Mouse (Mus musculus): ENCODE measurements at regions not wholly inside any gene's neighbourhood (a gene's known extent, or its start where the extent isn't known, plus 50 kb on each side); places are given as distances from the start of the nearest gene placed in this dataset.

GRCm38 (mm10) chr16:12516834-12517685 is 533.1 kb downstream of the Shisa9 start:
- Histone ChIP-seq H3K4me3 (no peak overlapping the region), H3K9ac (no peak overlapping the region), H3K4me2 (no peak overlapping the region), H3K36me3 (no peaks in the 10 kb centered on the region), H3K27me3 (no peaks in the 10 kb centered on the region), H3K27ac (replicated peaks) (no peak overlapping the region), H3K9me3 (no peaks in the 10 kb centered on the region), H3K4me1 (replicated peaks) (no peaks in the 10 kb centered on the region)
- whole genome bisulfite sequencing: 71% methylated on average over 8 of the region's 8 CpGs
- ATAC-seq (ENCODE audit: low FRiP score, low read depth): no peak

- no peak overlapping the region for H3K9ac ChIP-seq
- H3K4me2 ChIP-seq: no peak overlapping the region
- H3K4me1 ChIP-seq (replicated peaks): no peaks in the 10 kb centered on the region
- WGBS: 85% methylated on average over 7 of the region's 7 CpGs
- ATAC-seq (ENCODE audit: low FRiP score, low read depth): no peak
- H3K9me3 ChIP-seq: no peaks in the 10 kb centered on the region
- no peaks in the 10 kb centered on the region for H3K36me3 ChIP-seq
- H3K27me3 ChIP-seq: no peaks in the 10 kb centered on the region
- H3K27ac ChIP-seq (replicated peaks): no peak overlapping the region
- no peak overlapping the region for H3K4me3 ChIP-seq
Observed at GRCm38 (mm10) chr16:12518264-12518663, 534.4 kb downstream of the Shisa9 start.

- Histone ChIP-seq H3K4me1 (replicated peaks) (no peaks in the 10 kb centered on the region), H3K9ac (no peak overlapping the region), H3K27ac (replicated peaks) (no peak overlapping the region), H3K36me3 (no peaks in the 10 kb centered on the region), H3K4me3 (no peak overlapping the region), H3K9me3 (no peaks in the 10 kb centered on the region), H3K4me2 (no peak overlapping the region), H3K27me3 (no peaks in the 10 kb centered on the region)
- 83% methylated on average over 3 of the region's 3 CpGs for WGBS
- ATAC-seq (ENCODE audit: low FRiP score, low read depth): no peak
Observed at GRCm38 (mm10) chr16:12521711-12522476, 538.0 kb downstream of the Shisa9 start.

GRCm38 (mm10) chr16:12548462-12548861 is 561.0 kb upstream of the Ercc4 start:
- Histone ChIP-seq H3K4me2 (no peak overlapping the region), H3K9me3 (no peaks in the 10 kb centered on the region), H3K4me3 (no peak overlapping the region), H3K27ac (replicated peaks) (no peak overlapping the region), H3K4me1 (replicated peaks) (no peaks in the 10 kb centered on the region), H3K36me3 (no peaks in the 10 kb centered on the region), H3K9ac (no peak overlapping the region), H3K27me3 (no peaks in the 10 kb centered on the region)
- no peak for ATAC-seq (ENCODE audit: low FRiP score, low read depth)

- Histone ChIP-seq H3K9ac (no peak overlapping the region), H3K36me3 (no peaks in the 10 kb centered on the region), H3K27ac (replicated peaks) (no peak overlapping the region), H3K27me3 (no peaks in the 10 kb centered on the region), H3K4me1 (replicated peaks) (no peaks in the 10 kb centered on the region), H3K9me3 (no peaks in the 10 kb centered on the region), H3K4me3 (no peak overlapping the region), H3K4me2 (no peak overlapping the region)
- ATAC-seq (ENCODE audit: low FRiP score, low read depth): no peak
Observed at GRCm38 (mm10) chr16:12588889-12589288, 520.6 kb upstream of the Ercc4 start.

- no peak for ATAC-seq (ENCODE audit: low FRiP score, low read depth)
- no peak overlapping the region for H3K4me3 ChIP-seq
- no peak overlapping the region for H3K4me2 ChIP-seq
- no peak overlapping the region for H3K9ac ChIP-seq
- no peaks in the 10 kb centered on the region for H3K4me1 ChIP-seq (replicated peaks)
- no peaks in the 10 kb centered on the region for H3K9me3 ChIP-seq
- H3K27me3 ChIP-seq: no peaks in the 10 kb centered on the region
- no peak overlapping the region for H3K27ac ChIP-seq (replicated peaks)
- 63% methylated on average over 6 of the region's 6 CpGs for WGBS
- no peaks in the 10 kb centered on the region for H3K36me3 ChIP-seq
Observed at GRCm38 (mm10) chr16:12608259-12608658, 501.2 kb upstream of the Ercc4 start.

GRCm38 (mm10) chr16:12611106-12611505 is 498.4 kb upstream of the Ercc4 start:
- no peak for ATAC-seq (ENCODE audit: low FRiP score, low read depth)
- Histone ChIP-seq H3K4me1 (replicated peaks) (no peaks in the 10 kb centered on the region), H3K4me3 (no peak overlapping the region), H3K36me3 (no peaks in the 10 kb centered on the region), H3K27ac (replicated peaks) (no peak overlapping the region), H3K9ac (no peak overlapping the region), H3K9me3 (no peaks in the 10 kb centered on the region), H3K27me3 (no peaks in the 10 kb centered on the region), H3K4me2 (no peak overlapping the region)
- WGBS: 72% methylated on average over 1 of the region's 1 CpGs

GRCm38 (mm10) chr16:12617781-12618180 is 491.7 kb upstream of the Ercc4 start:
- Histone ChIP-seq H3K4me3 (no peak overlapping the region), H3K27ac (replicated peaks) (no peak overlapping the region), H3K36me3 (no peaks in the 10 kb centered on the region), H3K9ac (no peak overlapping the region), H3K9me3 (no peaks in the 10 kb centered on the region), H3K27me3 (no peaks in the 10 kb centered on the region), H3K4me1 (replicated peaks) (no peaks in the 10 kb centered on the region), H3K4me2 (no peak overlapping the region)
- no peak for ATAC-seq (ENCODE audit: low FRiP score, low read depth)
- 53% methylated on average over 3 of the region's 3 CpGs for WGBS

- no peak overlapping the region for H3K9ac ChIP-seq
- H3K4me3 ChIP-seq: no peak overlapping the region
- no peaks in the 10 kb centered on the region for H3K4me1 ChIP-seq (replicated peaks)
- no peak for ATAC-seq (ENCODE audit: low FRiP score, low read depth)
- no peak overlapping the region for H3K27ac ChIP-seq (replicated peaks)
- no peaks in the 10 kb centered on the region for H3K9me3 ChIP-seq
- H3K4me2 ChIP-seq: no peak overlapping the region
- H3K27me3 ChIP-seq: no peaks in the 10 kb centered on the region
- no peaks in the 10 kb centered on the region for H3K36me3 ChIP-seq
Observed at GRCm38 (mm10) chr16:12632533-12632932, 477.0 kb upstream of the Ercc4 start.

GRCm38 (mm10) chr16:12638971-12639640 is 470.4 kb upstream of the Ercc4 start:
- H3K9me3 ChIP-seq: no peaks in the 10 kb centered on the region
- H3K4me2 ChIP-seq: no peak overlapping the region
- H3K27ac ChIP-seq (replicated peaks): no peak overlapping the region
- H3K4me3 ChIP-seq: no peak overlapping the region
- no peaks in the 10 kb centered on the region for H3K36me3 ChIP-seq
- H3K4me1 ChIP-seq (replicated peaks): no peaks in the 10 kb centered on the region
- H3K9ac ChIP-seq: no peak overlapping the region
- 0 out of 2 replicates have a peak, but pooled peaks have one; percentile 42 for ATAC-seq (ENCODE audit: low FRiP score, low read depth)
- no peaks in the 10 kb centered on the region for H3K27me3 ChIP-seq
- WGBS: 62% methylated on average over 1 of the region's 1 CpGs

GRCm38 (mm10) chr16:12643053-12643452 is 466.4 kb upstream of the Ercc4 start:
- no peak overlapping the region for H3K27ac ChIP-seq (replicated peaks)
- no peaks in the 10 kb centered on the region for H3K36me3 ChIP-seq
- no peak for ATAC-seq (ENCODE audit: low FRiP score, low read depth)
- no peaks in the 10 kb centered on the region for H3K4me1 ChIP-seq (replicated peaks)
- H3K27me3 ChIP-seq: no peaks in the 10 kb centered on the region
- H3K4me3 ChIP-seq: no peak overlapping the region
- H3K9me3 ChIP-seq: no peaks in the 10 kb centered on the region
- no peak overlapping the region for H3K9ac ChIP-seq
- no peak overlapping the region for H3K4me2 ChIP-seq

- no peaks in the 10 kb centered on the region for H3K36me3 ChIP-seq
- no peak overlapping the region for H3K4me2 ChIP-seq
- no peaks in the 10 kb centered on the region for H3K9me3 ChIP-seq
Observed at GRCm38 (mm10) chr16:12644621-12645020, 464.9 kb upstream of the Ercc4 start.

More at GRCm38 (mm10) chr16:12644621-12645020, 464.9 kb upstream of the Ercc4 start:
- Histone ChIP-seq H3K9ac (no peak overlapping the region), H3K4me3 (no peak overlapping the region), H3K27ac (replicated peaks) (no peak overlapping the region), H3K4me1 (replicated peaks) (no peaks in the 10 kb centered on the region), H3K27me3 (no peaks in the 10 kb centered on the region)
- 67% methylated on average over 2 of the region's 2 CpGs for WGBS
- ATAC-seq (ENCODE audit: low FRiP score, low read depth): no peak
